Mouse (Mus musculus) MEL (cell line): ENCODE measurements around the gene Acly. TPM values are rescaled to one million over a fixed set of nuclear protein-coding genes. Genes with fewer than 3 reads are reported as not detected.
A peak's percentile ranks its signal among the peaks of the same experiment; 100 is the strongest.

Experiments used
- DNase-seq: peaks from one replicate; pipeline ENCODE4 v3.0.0; 2011; ENCODE audit warnings: low read depth, low spot score
- H3K27ac ChIP-seq: 2 replicates; pipeline ENCODE4 v1.5.1; 2012; ENCODE audit warnings: low read depth, mild to moderate bottlenecking, control low read depth, low read length, moderate library complexity; ENCODE audit not compliant: control insufficient read depth
- H3K27me3 ChIP-seq, 2 experiments: fragments of 150-350 bp in 1 of 2; sonication (generic) in 1 of 2; 2 replicates each; pipeline ENCODE4 v1.6.1; 2012; ENCODE audit warnings: low read length in 2 of 2, mild to moderate bottlenecking in 2 of 2, improper control_type of control experiment in 1 of 2, moderate library complexity in 1 of 2; ENCODE audit not compliant: insufficient read depth in 2 of 2, control insufficient read depth in 1 of 2
- H3K36me3 ChIP-seq, 2 experiments: 2 replicates each; pipeline ENCODE4 v1.6.1; 2012 to 2014; ENCODE audit warnings: low read length in 2 of 2, improper control_type of control experiment in 1 of 2, inconsistent platforms in 1 of 2, mild to moderate bottlenecking in 1 of 2; ENCODE audit not compliant: insufficient read depth in 2 of 2, control insufficient read depth in 1 of 2
- H3K4me1 ChIP-seq, 2 experiments: fragments of 150-350 bp in 1 of 2; sonication (generic) in 1 of 2; 2 replicates each; pipeline ENCODE4 v1.6.1; 2012; ENCODE audit warnings: low read length in 2 of 2, improper control_type of control experiment in 1 of 2, mild to moderate bottlenecking in 1 of 2; ENCODE audit not compliant: insufficient read depth in 2 of 2, control insufficient read depth in 1 of 2
- H3K4me3 ChIP-seq, 2 experiments: fragments of 150-350 bp in 1 of 2; sonication (generic) in 1 of 2; 2 replicates each; pipeline ENCODE4 v1.5.1; 2012; ENCODE audit warnings: low read depth in 2 of 2, low read length in 2 of 2, mild to moderate bottlenecking in 2 of 2, moderate library complexity in 2 of 2, control low read depth in 1 of 2, improper control_type of control experiment in 1 of 2; ENCODE audit not compliant: control insufficient read depth in 1 of 2, insufficient read depth in 1 of 2
- H3K79me2 ChIP-seq: 2 replicates; pipeline ENCODE4 v1.6.1; 2012; ENCODE audit warnings: mild to moderate bottlenecking, low read length, moderate library complexity; ENCODE audit not compliant: control insufficient read depth, poor library complexity, insufficient read depth
- H3K9ac ChIP-seq: 2 replicates; pipeline ENCODE4 v1.6.1; 2012; ENCODE audit warnings: low read depth, mild to moderate bottlenecking, control low read depth, low read length, moderate library complexity; ENCODE audit not compliant: control insufficient read depth, poor library complexity, severe bottlenecking
- H3K9me3 ChIP-seq: fragments of 150-350 bp; sonication (generic); replicated peaks from 2 replicates; pipeline ENCODE4 v1.6.1; 2012; ENCODE audit warnings: mild to moderate bottlenecking, low read length, improper control_type of control experiment, moderate library complexity; ENCODE audit not compliant: insufficient read depth
- BHLHE40 ChIP-seq: IDR thresholded peaks from 2 replicates; pipeline ENCODE4 v1.6.1; 2012; ENCODE audit warnings: low read depth, mild to moderate bottlenecking, inconsistent platforms, low read length, improper control_type of control experiment, borderline replicate concordance
- CHD1 ChIP-seq: IDR thresholded peaks from 2 replicates; pipeline ENCODE4 v1.6.1; 2012; ENCODE audit warnings: low read depth, mild to moderate bottlenecking, inconsistent platforms, low read length, improper control_type of control experiment
- CTCF ChIP-seq, 3 experiments: IDR thresholded peaks in 2 of 3; conservative IDR thresholded peaks in 1 of 3; 2 replicates each; pipeline ENCODE4 v1.5.1; 2011 to 2012; ENCODE audit warnings: low read length in 3 of 3, low read depth in 2 of 3, mild to moderate bottlenecking in 2 of 3, improper control_type of control experiment in 1 of 3, inconsistent platforms in 1 of 3, mixed read lengths in 1 of 3, moderate library complexity in 1 of 3; ENCODE audit not compliant: control insufficient read depth in 1 of 3, insufficient read depth in 1 of 3, poor library complexity in 1 of 3, severe bottlenecking in 1 of 3
- E2F4 ChIP-seq: IDR thresholded peaks from 2 replicates; pipeline ENCODE4 v1.6.1; 2011; ENCODE audit warnings: low read depth, low read length, improper control_type of control experiment, borderline replicate concordance
- ELF1 ChIP-seq: IDR thresholded peaks from 2 replicates; pipeline ENCODE4 v1.6.1; 2014; ENCODE audit warnings: low read depth, mild to moderate bottlenecking, inconsistent platforms, low read length, improper control_type of control experiment, moderate library complexity
- EP300 ChIP-seq, 2 experiments: IDR thresholded peaks; 2 replicates each; pipeline ENCODE4 v1.6.1; 2011; ENCODE audit warnings: improper control_type of control experiment in 2 of 2, low read length in 2 of 2, low read depth in 1 of 2, mild to moderate bottlenecking in 1 of 2
- ETS1 ChIP-seq: IDR thresholded peaks from 2 replicates; pipeline ENCODE4 v1.6.1; 2012; ENCODE audit warnings: low read depth, mild to moderate bottlenecking, inconsistent platforms, low read length, improper control_type of control experiment, moderate library complexity
- GABPA ChIP-seq: IDR thresholded peaks from 2 replicates; pipeline ENCODE4 v1.6.1; 2012; ENCODE audit warnings: low read depth, mild to moderate bottlenecking, inconsistent platforms, low read length, improper control_type of control experiment, moderate library complexity
- GATA1 ChIP-seq: IDR thresholded peaks from 2 replicates; pipeline ENCODE4 v1.6.1; 2011; ENCODE audit warnings: low read depth, low read length, improper control_type of control experiment
- HCFC1 ChIP-seq: IDR thresholded peaks from 2 replicates; pipeline ENCODE4 v1.6.1; 2012; ENCODE audit warnings: low read depth, mild to moderate bottlenecking, inconsistent platforms, low read length, improper control_type of control experiment, moderate library complexity
- JUND ChIP-seq: IDR thresholded peaks from 2 replicates; pipeline ENCODE4 v1.6.1; 2011; ENCODE audit warnings: low read depth, mild to moderate bottlenecking, improper control_type of control experiment, low read length
- KAT2A ChIP-seq: conservative IDR thresholded peaks from 2 replicates; pipeline ENCODE4 v1.6.1; 2012; ENCODE audit warnings: low read depth, low read length, improper control_type of control experiment, inconsistent platforms
- MAFK ChIP-seq: IDR thresholded peaks from 2 replicates; pipeline ENCODE4 v1.6.1; 2011; ENCODE audit warnings: low read depth, mild to moderate bottlenecking, low read length, improper control_type of control experiment, borderline replicate concordance
- MAX ChIP-seq: IDR thresholded peaks from 2 replicates; pipeline ENCODE4 v1.6.1; 2011; ENCODE audit warnings: low read length, improper control_type of control experiment
- MAZ ChIP-seq: IDR thresholded peaks from 2 replicates; pipeline ENCODE4 v1.6.1; 2012; ENCODE audit warnings: low read depth, mild to moderate bottlenecking, inconsistent platforms, low read length, improper control_type of control experiment
- MEF2A ChIP-seq: IDR thresholded peaks from 2 replicates; pipeline ENCODE4 v1.6.1; 2014; ENCODE audit warnings: low read depth, mild to moderate bottlenecking, inconsistent platforms, low read length, improper control_type of control experiment; ENCODE audit not compliant: poor library complexity, insufficient replicate concordance, severe bottlenecking; ENCODE audit errors: extremely low read depth
- MXI1 ChIP-seq: IDR thresholded peaks from 2 replicates; pipeline ENCODE4 v1.6.1; 2011; ENCODE audit warnings: mild to moderate bottlenecking, low read depth, low read length, improper control_type of control experiment
- MYB ChIP-seq: IDR thresholded peaks from 2 replicates; pipeline ENCODE4 v1.6.1; 2011; ENCODE audit warnings: mild to moderate bottlenecking, low read depth, low read length, improper control_type of control experiment
- MYC ChIP-seq: IDR thresholded peaks from 2 replicates; pipeline ENCODE4 v1.6.1; 2011; ENCODE audit warnings: low read depth, mild to moderate bottlenecking, low read length, improper control_type of control experiment, moderate library complexity
- NELFE ChIP-seq: IDR thresholded peaks from 2 replicates; pipeline ENCODE4 v1.6.1; 2011; ENCODE audit warnings: low read depth, low read length, improper control_type of control experiment
- NRF1 ChIP-seq: IDR thresholded peaks from 2 replicates; pipeline ENCODE4 v1.6.1; 2014; ENCODE audit warnings: low read depth, mild to moderate bottlenecking, inconsistent platforms, low read length, improper control_type of control experiment, moderate library complexity; ENCODE audit not compliant: poor library complexity, insufficient read depth, severe bottlenecking
- POLR2A ChIP-seq, 2 experiments: IDR thresholded peaks; 2 replicates each; pipeline ENCODE4 v1.6.1; 2011 to 2012; ENCODE audit warnings: low read length in 2 of 2, mild to moderate bottlenecking in 2 of 2, control low read depth in 1 of 2, improper control_type of control experiment in 1 of 2, low read depth in 1 of 2, moderate library complexity in 1 of 2; ENCODE audit not compliant: control insufficient read depth in 1 of 2, insufficient read depth in 1 of 2, poor library complexity in 1 of 2
- POLR2AphosphoS2 ChIP-seq: IDR thresholded peaks from 2 replicates; pipeline ENCODE4 v1.6.1; 2011; ENCODE audit warnings: low read length, improper control_type of control experiment
- POLR2AphosphoS5 ChIP-seq: IDR thresholded peaks from 2 replicates; pipeline ENCODE4 v1.6.1; 2012; ENCODE audit warnings: low read depth, borderline replicate concordance, mild to moderate bottlenecking, inconsistent platforms, low read length, moderate library complexity, mixed read lengths
- RAD21 ChIP-seq: IDR thresholded peaks from 2 replicates; pipeline ENCODE4 v1.6.1; 2011; ENCODE audit warnings: mild to moderate bottlenecking, low read depth, low read length, improper control_type of control experiment
- RCOR1 ChIP-seq: IDR thresholded peaks from 2 replicates; pipeline ENCODE4 v1.6.1; 2012; ENCODE audit warnings: low read depth, mild to moderate bottlenecking, inconsistent platforms, low read length, improper control_type of control experiment
- SIN3A ChIP-seq: IDR thresholded peaks from 2 replicates; pipeline ENCODE4 v1.6.1; 2012; ENCODE audit warnings: low read length, improper control_type of control experiment, inconsistent platforms
- SMC3 ChIP-seq: IDR thresholded peaks from 2 replicates; pipeline ENCODE4 v1.6.1; 2011; ENCODE audit warnings: low read depth, low read length, improper control_type of control experiment
- TAL1 ChIP-seq: IDR thresholded peaks from 2 replicates; pipeline ENCODE4 v1.6.1; 2012; ENCODE audit warnings: mild to moderate bottlenecking, inconsistent platforms, low read length, moderate library complexity, mixed read lengths
- TBP ChIP-seq: IDR thresholded peaks from 2 replicates; pipeline ENCODE4 v1.8.0; 2011; ENCODE audit warnings: low read depth, low read length, improper control_type of control experiment
- TCF12 ChIP-seq: IDR thresholded peaks from 2 replicates; pipeline ENCODE4 v1.6.1; 2014; ENCODE audit warnings: low read depth, mild to moderate bottlenecking, inconsistent platforms, low read length, improper control_type of control experiment, moderate library complexity
- UBTF ChIP-seq: IDR thresholded peaks from 2 replicates; pipeline ENCODE4 v1.6.1; 2012; ENCODE audit warnings: low read depth, mild to moderate bottlenecking, inconsistent platforms, low read length, improper control_type of control experiment, moderate library complexity, borderline replicate concordance; ENCODE audit not compliant: insufficient read depth
- USF1 ChIP-seq: IDR thresholded peaks from 2 replicates; pipeline ENCODE4 v1.6.1; 2014; ENCODE audit warnings: low read depth, mild to moderate bottlenecking, inconsistent platforms, low read length, improper control_type of control experiment, moderate library complexity
- USF2 ChIP-seq, 2 experiments: IDR thresholded peaks; 2 replicates each; pipeline ENCODE4 v1.6.1; 2011 to 2012; ENCODE audit warnings: improper control_type of control experiment in 2 of 2, low read length in 2 of 2, borderline replicate concordance in 1 of 2, inconsistent platforms in 1 of 2, low read depth in 1 of 2, mild to moderate bottlenecking in 1 of 2; ENCODE audit not compliant: insufficient read depth in 1 of 2
- ZC3H11A ChIP-seq: IDR thresholded peaks from 2 replicates; pipeline ENCODE4 v1.6.1; 2012; ENCODE audit warnings: low read depth, mild to moderate bottlenecking, inconsistent platforms, low read length, improper control_type of control experiment
- ZKSCAN1 ChIP-seq: IDR thresholded peaks from 2 replicates; pipeline ENCODE4 v1.6.1; 2012; ENCODE audit warnings: low read depth, mild to moderate bottlenecking, inconsistent platforms, low read length, improper control_type of control experiment, moderate library complexity
- ZMIZ1 ChIP-seq: IDR thresholded peaks from 2 replicates; pipeline ENCODE4 v1.6.1; 2012; ENCODE audit warnings: low read depth, mild to moderate bottlenecking, inconsistent platforms, low read length, improper control_type of control experiment, moderate library complexity
- ZNF384 ChIP-seq: IDR thresholded peaks from 2 replicates; pipeline ENCODE4 v1.6.1; 2012; ENCODE audit warnings: low read depth, mild to moderate bottlenecking, inconsistent platforms, low read length, improper control_type of control experiment
- polyA plus RNA-seq, 2 experiments: library from polyadenylated mRNA; stranded (reverse) in 1 of 2; unstranded in 1 of 2; fragments of >175 nt in 1 of 2; fragments of >200 nt in 1 of 2; gene quantifications; 2 replicates each; pipeline versions ENCODE4 v1.2.1 to v1.2.4; 2012; ENCODE audit warnings: low replicate concordance in 2 of 2, low read depth in 1 of 2; ENCODE audit not compliant: insufficient read length in 2 of 2, insufficient read depth in 1 of 2, missing spikeins in 1 of 2
- total RNA-seq: library from RNA; depleted of rRNA; stranded (reverse); fragments of 300-350 nt; gene quantifications from 2 replicates; pipeline ENCODE4 v1.2.3, GENCODE M21; 2012

The Acly gene
- total and polyA plus RNA-seq, 3 experiments = 167 to 234 TPM; not detected in 1

- H3K79me2 ChIP-seq = no peaks in the 10 kb centered on the region
- H3K4me1 ChIP-seq = peaks cover 0 to 4% of the 10 kb centered on the region in 2 experiments; a peak in 2 of 4 replicates
- peak; percentile 57 for DNase-seq
- H3K4me3 ChIP-seq = no peak overlapping the region
- no peak overlapping the region for H3K27ac ChIP-seq
- no peak overlapping the region for H3K9ac ChIP-seq
- H3K9me3 ChIP-seq = no peaks in the 10 kb centered on the region
- H3K36me3 ChIP-seq = no peaks in the 10 kb centered on the region
- peaks cover 0 to 3% of the 10 kb centered on the region in 2 experiments; a peak in 2 of 4 replicates for H3K27me3 ChIP-seq
- 0 out of 2 replicates have a peak, but pooled peaks have one; percentile 16 for TF ChIP-seq RCOR1
- no peak for TF ChIP-seq ETS1
- TF ChIP-seq MAFK = no peak
- TF ChIP-seq MEF2A = no peak
- TF ChIP-seq ZC3H11A = no peak
- TF ChIP-seq MXI1 = no peak
- TF ChIP-seq USF1 = no peak
- TF ChIP-seq CHD1 = no peak
- TF ChIP-seq JUND = no peak
- no peak for TF ChIP-seq ZMIZ1
- TF ChIP-seq POLR2AphosphoS2 = no peak
- TF ChIP-seq TAL1 = 0 out of 2 replicates have a peak, but pooled peaks have one; percentile 27
- TF ChIP-seq GATA1 = peak; percentile 61
- no peak for TF ChIP-seq E2F4
- no peak for TF ChIP-seq KAT2A
- no peak for TF ChIP-seq POLR2AphosphoS5
- no peak for TF ChIP-seq BHLHE40
- no peak for TF ChIP-seq MYB
- TF ChIP-seq CTCF (IDR thresholded peaks at IDR 0.05 in 2 of 3, conservative IDR thresholded peaks at IDR 0.05 in 1 of 3; ENCODE audit: control insufficient read depth in 1 of 3, insufficient read depth in 1 of 3, low read depth in 2 of 3, low read length in 3 of 3, poor library complexity in 1 of 3, severe bottlenecking in 1 of 3) = no peak
- TF ChIP-seq SIN3A = no peak
- TF ChIP-seq UBTF = no peak
- no peak for TF ChIP-seq HCFC1
- TF ChIP-seq ZKSCAN1 = no peak
- TF ChIP-seq EP300 (IDR thresholded peaks at IDR 0.05; ENCODE audit: low read depth in 1 of 2, low read length in 2 of 2) = peak in 1 of 2 experiments; percentile 69; a peak in 3 of 4 replicates
- TF ChIP-seq TCF12 = peak; percentile 61; the same call in 1 of the 2 replicates
- TF ChIP-seq MYC = no peak
- TF ChIP-seq MAX = no peak
- TF ChIP-seq GABPA = no peak
- no peak for TF ChIP-seq MAZ
- TF ChIP-seq ZNF384 = peak; percentile 90
- no peak for TF ChIP-seq ELF1
- TF ChIP-seq USF2 (IDR thresholded peaks at IDR 0.05; ENCODE audit: borderline replicate concordance in 1 of 2, insufficient read depth in 1 of 2, low read depth in 1 of 2, low read length in 2 of 2) = no peak
- TF ChIP-seq POLR2A (IDR thresholded peaks at IDR 0.05; ENCODE audit: control insufficient read depth in 1 of 2, insufficient read depth in 1 of 2, low read depth in 1 of 2, low read length in 2 of 2, poor library complexity in 1 of 2) = no peak
- no peak for TF ChIP-seq NRF1
- no peak for TF ChIP-seq RAD21
- TF ChIP-seq TBP = no peak
- TF ChIP-seq NELFE = no peak
- TF ChIP-seq SMC3 = no peak
Measured at GRCm38 (mm10) chr11:100564703-100565102, 36.9 kb upstream of the Acly start.
